Mouse (Mus musculus) forebrain, embryonic 11.5 days (tissue): ENCODE measurements around the gene Adam30. TPM values are rescaled to one million over a fixed set of nuclear protein-coding genes. Genes with fewer than 3 reads are reported as not detected.

ENCODE experiments used
- ATAC-seq: fragments of 200-750 bp; cut with Nextera tagmentation; replicated peaks from 2 replicates; pipeline ENCODE4 v1.8.0; 2017; ENCODE audit warnings: moderate TSS enrichment; ENCODE audit not compliant: low FRiP score
- DNase-seq: peaks from one replicate; pipeline ENCODE4 v3.0.0-alpha.2; 2017; ENCODE audit warnings: low spot score
- H3K27ac ChIP-seq: fragments of 300-500 bp; sonication (generic); 2 replicates; pipeline ENCODE4 v1.5.1; 2014; ENCODE audit warnings: low read depth, low read length
- H3K27me3 ChIP-seq: fragments of 300-500 bp; sonication (generic); 2 replicates; pipeline ENCODE4 v1.6.1; 2014; ENCODE audit warnings: mild to moderate bottlenecking, low read length, mixed read lengths; ENCODE audit not compliant: control insufficient read depth, insufficient read depth
- H3K36me3 ChIP-seq: fragments of 300-500 bp; sonication (generic); 2 replicates; pipeline ENCODE4 v1.6.1; 2014; ENCODE audit warnings: mild to moderate bottlenecking, low read length, moderate library complexity, mixed read lengths; ENCODE audit not compliant: control insufficient read depth, insufficient read depth
- H3K4me1 ChIP-seq: fragments of 300-500 bp; sonication (generic); replicated peaks from 2 replicates; pipeline ENCODE4 v1.6.1; 2014; ENCODE audit warnings: low read length, mixed read lengths; ENCODE audit not compliant: control insufficient read depth, insufficient read depth
- H3K4me2 ChIP-seq: fragments of 300-500 bp; sonication (generic); 2 replicates; pipeline ENCODE4 v1.6.1; 2014; ENCODE audit warnings: low read depth, mild to moderate bottlenecking, low read length, moderate library complexity, mixed read lengths; ENCODE audit not compliant: severe bottlenecking
- H3K4me3 ChIP-seq: fragments of 300-500 bp; sonication (generic); 2 replicates; pipeline ENCODE4 v1.5.1; 2014; ENCODE audit warnings: low read depth, low read length
- H3K9ac ChIP-seq: fragments of 300-500 bp; sonication (generic); 2 replicates; pipeline ENCODE4 v1.6.1; 2014; ENCODE audit warnings: low read length
- H3K9me3 ChIP-seq: fragments of 300-500 bp; sonication (generic); 2 replicates; pipeline ENCODE4 v1.6.1; 2016; ENCODE audit warnings: low read length, mixed read lengths; ENCODE audit not compliant: control insufficient read depth
- WGBS: fragments of 180-500 bp; shearing (Covaris S2); extraction: QIAGEN DNeasy Blood & Tissue Kit; methylation state at CpG from one replicate; pipeline ENCODE4 v1.1.7; 2014; 5-methylcytosine and 5-hydroxymethylcytosine counted together
- polyA plus RNA-seq: library from polyadenylated mRNA; unstranded; fragments of >200 nt; fragmentation: Nextera tagmentation; extraction: Ambion mirVana; gene quantifications from 2 replicates; pipeline ENCODE4 v1.2.1, GENCODE M21; 2014

The Adam30 gene
- polyA plus RNA-seq, 1 experiment from 2014 or later = not detected

- Histone ChIP-seq H3K27me3 (no peaks in the 10 kb centered on the region), H3K4me3 (no peak overlapping the region), H3K9me3 (no peaks in the 10 kb centered on the region), H3K4me2 (no peak overlapping the region), H3K36me3 (peaks cover 11% of the 10 kb centered on the region), H3K4me1 (no peaks in the 10 kb centered on the region), H3K9ac (no peak overlapping the region), H3K27ac (no peak overlapping the region)
- ATAC-seq = no peak
- DNase-seq = no peak
- WGBS = 95% methylated on average over 13 of the region's 13 CpGs
These were observed 17.6 kb upstream of the Adam30 start for GRCm38 (mm10) chr3:98142862-98143261.

DNA sequence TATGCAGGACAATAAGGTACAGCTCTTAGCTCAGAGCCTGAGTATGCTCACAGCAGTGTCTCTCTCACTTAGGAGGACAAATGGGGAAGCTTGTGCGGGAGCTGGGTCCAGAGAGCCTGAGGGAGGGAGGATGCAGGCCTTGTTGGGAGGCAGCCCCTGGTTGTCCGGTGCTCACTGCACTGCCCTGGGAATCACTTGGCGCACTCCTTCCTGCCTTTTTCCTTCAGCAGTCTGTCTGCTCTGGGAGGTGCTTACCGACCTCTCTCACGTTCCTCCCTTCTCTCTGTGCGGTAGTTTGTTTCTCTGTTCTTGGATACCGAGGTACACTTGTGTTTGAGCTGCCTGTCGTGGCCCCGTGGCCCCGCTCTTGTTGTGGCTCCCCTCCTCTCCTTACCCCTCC lies 15.2 kb upstream of the Adam30 start:
- Histone ChIP-seq H3K36me3 (peaks cover 11% of the 10 kb centered on the region), H3K4me1 (no peaks in the 10 kb centered on the region), H3K4me3 (no peak overlapping the region), H3K4me2 (no peak overlapping the region), H3K27me3 (no peaks in the 10 kb centered on the region), H3K9me3 (no peaks in the 10 kb centered on the region), H3K27ac (no peak overlapping the region), H3K9ac (no peak overlapping the region)
- no peak for ATAC-seq
- 89% methylated on average over 10 of the region's 10 CpGs for WGBS
- no peak for DNase-seq

GRCm38 (mm10) chr3:98146471-98147410 lies 13.7 kb upstream of the Adam30 start:
- no peak for DNase-seq
- Histone ChIP-seq H3K27ac (no peak overlapping the region), H3K36me3 (peaks cover 11% of the 10 kb centered on the region), H3K27me3 (no peaks in the 10 kb centered on the region), H3K9me3 (no peaks in the 10 kb centered on the region), H3K4me2 (no peak overlapping the region), H3K9ac (no peak overlapping the region), H3K4me3 (no peak overlapping the region), H3K4me1 (no peaks in the 10 kb centered on the region)
- 96% methylated on average over 29 of the region's 29 CpGs for WGBS
- no peak for ATAC-seq

DNA sequence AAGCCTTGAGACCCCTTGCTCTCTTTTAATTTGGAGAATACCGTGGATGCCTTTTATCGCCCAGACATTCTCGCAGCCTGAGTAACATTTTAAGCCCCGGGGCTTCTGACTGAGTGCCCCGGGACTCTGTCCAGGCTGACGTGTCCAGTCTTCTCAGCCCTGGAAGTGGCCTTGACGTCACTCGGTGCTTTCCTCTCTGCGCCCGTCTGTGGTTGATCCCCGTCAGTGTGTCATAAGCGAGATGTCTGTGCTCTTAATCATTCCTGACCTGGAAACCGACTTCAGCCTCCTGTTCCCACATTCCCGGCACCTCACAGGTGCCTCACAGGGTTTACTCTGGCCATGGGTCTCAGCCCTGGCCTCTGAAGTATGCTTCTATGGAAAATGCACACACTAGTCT lies 12.7 kb upstream of the Adam30 start:
- no peak for ATAC-seq
- H3K27ac ChIP-seq = no peak overlapping the region
- 90% methylated on average over 14 of the region's 14 CpGs for WGBS
- H3K27me3 ChIP-seq = no peaks in the 10 kb centered on the region
- no peak overlapping the region for H3K4me2 ChIP-seq
- no peak for DNase-seq
- H3K4me1 ChIP-seq = no peaks in the 10 kb centered on the region
- H3K4me3 ChIP-seq = no peak overlapping the region
- H3K36me3 ChIP-seq = peaks cover 11% of the 10 kb centered on the region
- no peaks in the 10 kb centered on the region for H3K9me3 ChIP-seq
- no peak overlapping the region for H3K9ac ChIP-seq

DNA sequence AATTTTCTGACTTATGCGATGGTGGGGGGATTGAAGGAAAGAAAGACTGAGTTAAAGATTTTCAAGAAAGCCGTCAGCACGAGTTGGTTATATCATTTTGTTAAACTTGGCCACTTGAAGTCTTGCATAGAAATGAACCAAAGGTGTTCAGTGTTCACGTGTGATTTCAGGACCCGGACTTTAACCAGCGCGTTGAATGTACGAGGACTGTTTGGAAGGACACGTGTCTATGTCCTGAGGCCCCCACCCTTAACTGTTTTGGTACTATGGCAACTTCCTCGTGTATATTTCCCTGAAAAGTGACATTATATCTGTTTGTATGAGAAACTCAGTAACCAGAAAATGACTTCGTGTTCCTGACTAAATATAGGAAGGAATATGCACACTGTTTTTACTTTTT lies 10.5 kb upstream of the Adam30 start:
- Histone ChIP-seq H3K27me3 (no peaks in the 10 kb centered on the region), H3K9me3 (no peaks in the 10 kb centered on the region), H3K4me3 (no peak overlapping the region), H3K36me3 (peaks cover 6% of the 10 kb centered on the region), H3K9ac (no peak overlapping the region), H3K27ac (no peak overlapping the region), H3K4me2 (no peak overlapping the region), H3K4me1 (no peaks in the 10 kb centered on the region)
- WGBS = 95% methylated on average over 11 of the region's 11 CpGs
- DNase-seq (no peak), ATAC-seq (no peak)

DNA sequence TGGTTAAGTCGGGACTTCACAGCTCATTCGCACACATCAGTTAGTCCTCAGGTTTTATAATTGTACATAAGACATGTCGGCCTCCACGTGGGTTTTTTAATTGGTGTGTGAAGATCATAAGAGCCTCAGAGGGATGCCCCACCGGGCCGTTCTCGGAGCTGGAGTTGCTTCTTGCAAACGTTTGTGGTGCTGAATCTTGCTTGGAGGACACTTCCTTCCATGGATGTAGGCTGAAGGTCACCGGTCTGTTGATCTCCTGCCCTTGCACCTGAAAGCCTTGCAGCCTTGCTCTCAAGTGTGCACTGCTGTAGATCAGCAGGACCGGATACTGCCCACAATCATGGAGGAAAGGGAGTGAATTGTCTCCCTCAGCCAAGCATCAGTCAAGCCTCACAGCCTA lies 9.4 kb upstream of the Adam30 start:
- Histone ChIP-seq H3K4me1 (no peaks in the 10 kb centered on the region), H3K4me3 (no peak overlapping the region), H3K9me3 (no peaks in the 10 kb centered on the region), H3K27me3 (no peaks in the 10 kb centered on the region), H3K4me2 (no peak overlapping the region), H3K27ac (no peak overlapping the region), H3K36me3 (peaks cover 6% of the 10 kb centered on the region), H3K9ac (no peak overlapping the region)
- DNase-seq = no peak
- ATAC-seq = no peak
- WGBS = 87% methylated on average over 10 of the region's 10 CpGs

DNA sequence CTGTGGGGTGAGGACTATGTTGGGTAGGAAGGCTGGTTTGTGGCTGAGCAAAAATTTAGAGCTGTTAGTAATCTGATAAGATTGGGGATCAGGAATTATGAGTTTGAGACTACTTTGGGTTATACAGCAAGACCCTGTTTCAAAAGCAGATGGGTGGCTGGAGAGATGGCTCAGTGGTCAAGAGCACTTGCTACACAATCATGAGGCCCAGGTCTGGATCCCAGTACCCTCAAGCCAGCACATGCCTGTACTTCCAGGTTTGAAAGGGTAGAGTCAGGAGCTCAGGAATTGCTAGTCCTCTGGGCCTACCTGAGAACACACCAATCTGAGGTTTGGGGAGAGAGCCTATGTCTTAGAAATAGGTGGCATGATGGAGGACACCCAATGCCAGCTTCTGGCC lies 7.0 kb upstream of the Adam30 start:
- Histone ChIP-seq H3K27me3 (no peaks in the 10 kb centered on the region), H3K9ac (no peak overlapping the region), H3K4me3 (no peak overlapping the region), H3K27ac (no peak overlapping the region), H3K4me1 (no peaks in the 10 kb centered on the region), H3K4me2 (no peak overlapping the region), H3K9me3 (no peaks in the 10 kb centered on the region), H3K36me3 (no peaks in the 10 kb centered on the region)
- DNase-seq (no peak), ATAC-seq (no peak)

- no peak for ATAC-seq
- 58% methylated on average over 4 of the region's 4 CpGs for WGBS
These were observed 4.3 kb upstream of the Adam30 start for GRCm38 (mm10) chr3:98156158-98156557.

DNA sequence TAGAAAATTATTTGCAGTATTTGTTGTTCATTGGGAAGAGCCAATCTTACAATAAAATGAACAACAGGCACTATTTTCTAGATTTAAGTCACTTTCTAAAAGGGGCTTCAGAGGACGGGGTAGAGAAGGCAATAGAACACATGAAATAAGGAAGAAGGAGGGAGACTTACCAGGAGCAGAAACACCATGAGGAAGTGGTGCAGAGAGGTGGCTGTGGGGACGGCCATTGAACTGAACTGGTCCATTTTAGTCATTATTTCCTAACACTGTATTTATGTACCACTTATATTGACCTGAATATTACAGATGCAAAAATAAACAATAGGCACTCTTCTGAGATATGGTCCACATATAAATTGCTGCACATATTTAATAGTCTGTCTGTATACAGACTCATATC lies 3.4 kb upstream of the Adam30 start:
- Histone ChIP-seq H3K36me3 (no peaks in the 10 kb centered on the region), H3K27me3 (no peaks in the 10 kb centered on the region), H3K4me3 (no peak overlapping the region), H3K27ac (no peak overlapping the region), H3K4me1 (no peaks in the 10 kb centered on the region), H3K9ac (no peak overlapping the region), H3K9me3 (no peaks in the 10 kb centered on the region), H3K4me2 (no peak overlapping the region)
- ATAC-seq (no peak), DNase-seq (no peak)
- 90% methylated on average over 2 of the region's 2 CpGs for WGBS

More at GRCm38 (mm10) chr3:98156158-98156557, 4.3 kb upstream of the Adam30 start:
- Histone ChIP-seq H3K9me3 (no peaks in the 10 kb centered on the region), H3K4me1 (no peaks in the 10 kb centered on the region), H3K4me2 (no peak overlapping the region), H3K27me3 (no peaks in the 10 kb centered on the region), H3K36me3 (no peaks in the 10 kb centered on the region), H3K9ac (no peak overlapping the region), H3K4me3 (no peak overlapping the region), H3K27ac (no peak overlapping the region)
- no peak for DNase-seq
